Mouse (Mus musculus): Measurements from ENCODE around the gene Wasf2. TPM values are rescaled to one million over a fixed set of nuclear protein-coding genes. Genes with fewer than 3 reads are reported as not detected.

The Wasf2 gene
- polyA plus RNA-seq, 1 experiment from 2014 or later: 42.1 TPM

- no peaks in the 10 kb centered on the region for H3K9me3 ChIP-seq
- peak overlapping the region; percentile 70 for H3K27ac ChIP-seq
- no peak overlapping the region for H3K4me3 ChIP-seq
- WGBS: 38% methylated on average over 5 of the region's 5 CpGs
- H3K4me1 ChIP-seq (replicated peaks): peaks cover 48% of the 10 kb centered on the region
- no peak for DNase-seq (ENCODE audit: low spot score)
- peaks cover 48% of the 10 kb centered on the region for H3K27me3 ChIP-seq (ENCODE audit: insufficient read depth, poor library complexity, severe bottlenecking)
- no peaks in the 10 kb centered on the region for H3K36me3 ChIP-seq
These were observed 93.6 kb downstream of the Wasf2 start for GRCm38 (mm10) chr4:133223875-133224274.

- WGBS: 69% methylated on average over 10 of the region's 10 CpGs
- H3K27me3 ChIP-seq (ENCODE audit: insufficient read depth, poor library complexity, severe bottlenecking): peaks cover 27% of the 10 kb centered on the region
- no peak for DNase-seq (ENCODE audit: low spot score)
These were observed 95.8 kb downstream of the Wasf2 start for GRCm38 (mm10) chr4:133226073-133226472.

GRCm38 (mm10) chr4:133227636-133228035, 97.3 kb downstream of the Wasf2 start:
- WGBS: 59% methylated on average over 8 of the region's 8 CpGs
- DNase-seq (ENCODE audit: low spot score): peak; percentile 51
- Histone ChIP-seq H3K9me3 (no peaks in the 10 kb centered on the region), H3K4me1 (replicated peaks) (peaks cover 39% of the 10 kb centered on the region), H3K27me3 (ENCODE audit: insufficient read depth, poor library complexity, severe bottlenecking) (peaks cover 15% of the 10 kb centered on the region), H3K27ac (no peak overlapping the region), H3K36me3 (no peaks in the 10 kb centered on the region), H3K4me3 (no peak overlapping the region)

More at GRCm38 (mm10) chr4:133226073-133226472, 95.8 kb downstream of the Wasf2 start:
- H3K4me1 ChIP-seq (replicated peaks): peaks cover 52% of the 10 kb centered on the region
- no peaks in the 10 kb centered on the region for H3K36me3 ChIP-seq
- 0 out of 2 replicates have a peak overlapping the region, but pooled peaks have one; percentile 54 for H3K27ac ChIP-seq
- H3K4me3 ChIP-seq: no peak overlapping the region
- no peaks in the 10 kb centered on the region for H3K9me3 ChIP-seq

- no peak for DNase-seq (ENCODE audit: low spot score)
- peaks cover 20% of the 10 kb centered on the region for H3K4me1 ChIP-seq (replicated peaks)
- peaks cover 11% of the 10 kb centered on the region for H3K27me3 ChIP-seq (ENCODE audit: insufficient read depth, poor library complexity, severe bottlenecking)
- H3K4me3 ChIP-seq: no peak overlapping the region
- no peaks in the 10 kb centered on the region for H3K9me3 ChIP-seq
- H3K27ac ChIP-seq: peak overlapping the region; percentile 41
- WGBS: 65% methylated on average over 8 of the region's 8 CpGs
- H3K36me3 ChIP-seq: no peaks in the 10 kb centered on the region
These were observed 99.3 kb downstream of the Wasf2 start for GRCm38 (mm10) chr4:133229582-133229981.

GRCm38 (mm10) chr4:133233285-133233976, 103.1 kb downstream of the Wasf2 start:
- H3K27me3 ChIP-seq (ENCODE audit: insufficient read depth, poor library complexity, severe bottlenecking): peaks cover 39% of the 10 kb centered on the region
- peaks cover 14% of the 10 kb centered on the region; the same call in 1 of the 2 replicates for H3K4me1 ChIP-seq (replicated peaks)
- no peaks in the 10 kb centered on the region for H3K9me3 ChIP-seq
- no peak overlapping the region for H3K4me3 ChIP-seq
- no peaks in the 10 kb centered on the region for H3K36me3 ChIP-seq
- no peak for DNase-seq (ENCODE audit: low spot score)
- 42% methylated on average over 10 of the region's 10 CpGs for WGBS
- H3K27ac ChIP-seq: no peak overlapping the region

- no peaks in the 10 kb centered on the region for H3K36me3 ChIP-seq
- no peak overlapping the region for H3K27ac ChIP-seq
- H3K9me3 ChIP-seq: no peaks in the 10 kb centered on the region
- no peak for DNase-seq (ENCODE audit: low spot score)
- H3K4me3 ChIP-seq: no peak overlapping the region
- peaks cover 7% of the 10 kb centered on the region; the same call in 1 of the 2 replicates for H3K4me1 ChIP-seq (replicated peaks)
- peaks cover 53% of the 10 kb centered on the region for H3K27me3 ChIP-seq (ENCODE audit: insufficient read depth, poor library complexity, severe bottlenecking)
- 58% methylated on average over 5 of the region's 5 CpGs for WGBS
These were observed 104.5 kb downstream of the Wasf2 start for GRCm38 (mm10) chr4:133234771-133235170.

- Histone ChIP-seq H3K27me3 (ENCODE audit: insufficient read depth, poor library complexity, severe bottlenecking) (peaks cover 59% of the 10 kb centered on the region), H3K9me3 (no peaks in the 10 kb centered on the region), H3K27ac (no peak overlapping the region), H3K4me3 (no peak overlapping the region), H3K36me3 (no peaks in the 10 kb centered on the region), H3K4me1 (replicated peaks) (peaks cover 6% of the 10 kb centered on the region)
- DNase-seq (ENCODE audit: low spot score): no peak
- 82% methylated on average over 5 of the region's 5 CpGs for WGBS
These were observed 105.1 kb downstream of the Wasf2 start for GRCm38 (mm10) chr4:133235415-133235814.

GRCm38 (mm10) chr4:133237911-133238310, 107.6 kb downstream of the Wasf2 start:
- WGBS: 81% methylated on average over 4 of the region's 4 CpGs
- Histone ChIP-seq H3K4me3 (no peak overlapping the region), H3K27ac (peak overlapping the region; percentile 40; the same call in 1 of the 2 replicates), H3K9me3 (no peaks in the 10 kb centered on the region), H3K27me3 (ENCODE audit: insufficient read depth, poor library complexity, severe bottlenecking) (peaks cover 76% of the 10 kb centered on the region), H3K4me1 (replicated peaks) (peaks cover 29% of the 10 kb centered on the region), H3K36me3 (no peaks in the 10 kb centered on the region)
- DNase-seq (ENCODE audit: low spot score): no peak

- 5% methylated on average over 16 of the region's 16 CpGs for WGBS
- H3K27me3 ChIP-seq (ENCODE audit: insufficient read depth, poor library complexity, severe bottlenecking): peaks cover 92% of the 10 kb centered on the region
- no peaks in the 10 kb centered on the region for H3K9me3 ChIP-seq
- no peaks in the 10 kb centered on the region for H3K36me3 ChIP-seq
- H3K4me1 ChIP-seq (replicated peaks): peaks cover 38% of the 10 kb centered on the region
- peak; percentile 39 for DNase-seq (ENCODE audit: low spot score)
- H3K4me3 ChIP-seq: peak within 1 kb of the TSS; percentile 67
- peak within 1 kb of the TSS; percentile 86 for H3K27ac ChIP-seq
These were observed 110.2 kb downstream of the Wasf2 start, which contains the start of gene Map3k6 for GRCm38 (mm10) chr4:133240490-133240921. TSS of gene Map3k6 (plus strand) at chr4:133240818.

- peak; percentile 93 for DNase-seq (ENCODE audit: low spot score)
- Histone ChIP-seq H3K4me1 (replicated peaks) (peaks cover 38% of the 10 kb centered on the region), H3K27me3 (ENCODE audit: insufficient read depth, poor library complexity, severe bottlenecking) (peaks cover 93% of the 10 kb centered on the region), H3K4me3 (peak overlapping the region; percentile 67), H3K27ac (peak overlapping the region; percentile 86), H3K9me3 (no peaks in the 10 kb centered on the region), H3K36me3 (no peaks in the 10 kb centered on the region)
- WGBS: under 1% methylated on average over 78 of the region's 78 CpGs
These were observed 110.9 kb downstream of the Wasf2 start for GRCm38 (mm10) chr4:133240934-133241908.

GRCm38 (mm10) chr4:133241910-133242309, 111.6 kb downstream of the Wasf2 start:
- no peak for DNase-seq (ENCODE audit: low spot score)
- H3K27ac ChIP-seq: no peak overlapping the region
- peaks cover 96% of the 10 kb centered on the region for H3K27me3 ChIP-seq (ENCODE audit: insufficient read depth, poor library complexity, severe bottlenecking)
- H3K4me3 ChIP-seq: peak overlapping the region; percentile 67
- H3K36me3 ChIP-seq: no peaks in the 10 kb centered on the region
- 33% methylated on average over 11 of the region's 11 CpGs for WGBS
- peaks cover 42% of the 10 kb centered on the region for H3K4me1 ChIP-seq (replicated peaks)
- no peaks in the 10 kb centered on the region for H3K9me3 ChIP-seq

GRCm38 (mm10) chr4:133242710-133243109, 112.4 kb downstream of the Wasf2 start:
- H3K4me1 ChIP-seq (replicated peaks): peaks cover 47% of the 10 kb centered on the region
- no peak for DNase-seq (ENCODE audit: low spot score)
- H3K4me3 ChIP-seq: no peak overlapping the region
- WGBS: 51% methylated on average over 9 of the region's 9 CpGs
- peaks cover 96% of the 10 kb centered on the region for H3K27me3 ChIP-seq (ENCODE audit: insufficient read depth, poor library complexity, severe bottlenecking)
- no peaks in the 10 kb centered on the region for H3K36me3 ChIP-seq
- no peak overlapping the region for H3K27ac ChIP-seq
- H3K9me3 ChIP-seq: no peaks in the 10 kb centered on the region

Measured in hindbrain, embryonic 10.5 days (tissue).